Mouse (Mus musculus): ENCODE measurements around the gene Cacna1d. TPM values are rescaled to one million over a fixed set of nuclear protein-coding genes. Genes with fewer than 3 reads are reported as not detected.

The Cacna1d gene
- polyA plus RNA-seq, 1 experiment from 2014 or later, result 10.5 TPM

DNA sequence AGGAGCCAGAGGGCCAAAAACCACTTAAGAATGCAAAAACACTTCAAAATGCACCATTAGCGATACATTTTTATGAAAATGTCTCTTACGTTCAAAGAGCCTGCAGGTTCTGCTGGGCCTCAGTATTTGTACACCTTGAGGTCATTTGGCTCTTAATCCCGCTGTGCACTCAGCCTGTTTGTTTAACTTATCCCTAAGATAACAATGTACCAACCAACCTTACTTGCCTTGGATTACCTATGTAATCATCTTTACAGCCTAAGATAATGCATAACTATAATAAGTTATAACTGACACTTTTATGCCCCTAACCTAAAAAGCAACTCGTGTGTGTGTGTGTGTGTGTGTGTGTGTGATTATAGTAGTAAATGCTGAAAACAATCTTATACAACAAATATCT is 411.5 kb downstream of the Cacna1d start:
- Histone ChIP-seq H3K4me2 (no peak overlapping the region), H3K27ac (ENCODE audit: low read depth) (no peak overlapping the region), H3K27me3 (ENCODE audit: insufficient read depth, low read length) (no peaks in the 10 kb centered on the region), H3K36me3 (ENCODE audit: insufficient read depth) (0 out of 2 replicates have a peak, but pooled peaks cover 4% of the 10 kb centered on the region), H3K4me1 (ENCODE audit: insufficient read depth) (no peaks in the 10 kb centered on the region), H3K9me3 (ENCODE audit: low read depth, low read length) (no peaks in the 10 kb centered on the region), H3K9ac (no peak overlapping the region), H3K4me3 (ENCODE audit: low read depth, low read length) (no peak overlapping the region)
- TF ChIP-seq CTCF (IDR thresholded peaks at IDR 0.05; ENCODE audit: low read depth), result no peak
- 41% methylated on average over 4 of the region's 4 CpGs for WGBS
- DNase-seq (no peak), ATAC-seq (ENCODE audit: insufficient read depth) (no peak)

DNA sequence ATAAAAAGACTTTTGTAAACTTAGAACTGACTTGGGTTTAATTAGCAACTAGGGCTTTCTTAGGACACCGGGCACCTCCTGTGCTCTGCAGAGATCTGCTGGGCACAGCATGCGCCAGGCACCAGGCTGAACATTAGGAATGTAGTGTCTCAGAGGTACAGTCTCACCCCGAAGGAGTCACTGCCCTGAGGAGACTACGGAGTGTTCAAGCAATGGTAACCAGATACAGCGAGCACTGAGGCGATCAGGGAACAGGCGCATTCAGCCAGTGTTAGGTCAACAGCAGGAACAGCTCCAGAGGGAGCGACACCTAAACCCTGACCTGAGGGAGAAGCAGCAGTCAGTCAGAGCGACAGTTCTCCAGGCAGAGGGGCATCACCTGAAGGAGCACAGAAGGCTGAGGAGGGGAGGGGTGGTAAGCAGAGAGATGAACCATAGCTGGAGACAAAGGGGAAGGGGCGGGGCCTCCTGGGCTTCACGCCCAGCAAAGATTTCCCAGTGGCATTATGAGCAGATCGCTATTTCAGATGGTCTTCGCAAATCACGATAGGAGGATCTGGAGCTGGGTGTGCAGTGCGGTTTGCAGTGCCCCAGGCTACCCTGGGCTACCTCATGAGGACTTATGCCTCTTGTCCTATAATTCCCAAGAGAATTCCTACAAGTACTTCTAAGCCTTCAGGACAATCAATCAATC is 413.0 kb downstream of the Cacna1d start:
- ATAC-seq (ENCODE audit: insufficient read depth), result no peak
- Histone ChIP-seq H3K9ac (no peak overlapping the region), H3K4me3 (ENCODE audit: low read depth, low read length) (no peak overlapping the region), H3K4me2 (no peak overlapping the region), H3K27me3 (ENCODE audit: insufficient read depth, low read length) (no peaks in the 10 kb centered on the region), H3K27ac (ENCODE audit: low read depth) (no peak overlapping the region), H3K4me1 (ENCODE audit: insufficient read depth) (no peaks in the 10 kb centered on the region), H3K9me3 (ENCODE audit: low read depth, low read length) (no peaks in the 10 kb centered on the region), H3K36me3 (ENCODE audit: insufficient read depth) (0 out of 2 replicates have a peak, but pooled peaks cover 4% of the 10 kb centered on the region)
- no peak for DNase-seq
- WGBS, result 72% methylated on average over 15 of the region's 15 CpGs
- no peak for TF ChIP-seq CTCF (IDR thresholded peaks at IDR 0.05; ENCODE audit: low read depth)

DNA sequence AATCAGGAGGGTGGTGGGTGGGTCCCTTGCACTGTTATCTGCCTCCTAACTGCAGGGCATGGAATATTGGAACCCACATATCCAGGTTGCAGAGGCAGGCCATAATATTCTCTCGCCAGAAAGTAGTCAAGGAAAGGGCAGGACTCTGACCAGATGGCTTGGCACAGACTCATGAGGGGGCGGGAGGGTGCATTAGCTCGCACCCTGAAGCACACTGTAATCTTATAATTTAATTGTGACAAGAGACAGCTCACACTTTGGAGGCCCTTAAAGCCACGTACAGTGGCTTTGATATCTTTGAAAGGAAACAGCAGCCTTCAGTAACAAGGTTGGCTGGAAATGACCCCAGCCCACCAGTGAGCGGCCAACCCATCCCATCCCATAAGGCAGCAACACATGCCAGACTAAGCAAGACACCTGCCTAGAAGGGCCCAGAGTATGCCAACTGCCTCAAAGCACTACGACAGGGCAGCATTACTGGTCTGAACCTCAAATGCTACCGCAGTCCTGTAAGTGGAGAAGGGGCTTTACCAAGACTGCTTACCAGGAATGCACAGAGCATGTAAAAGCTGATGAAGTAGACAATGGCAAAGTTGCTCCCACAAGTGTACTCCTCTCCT is 415.9 kb downstream of the Cacna1d start:
- no peak for TF ChIP-seq CTCF (IDR thresholded peaks at IDR 0.05; ENCODE audit: low read depth)
- Histone ChIP-seq H3K4me2 (no peak overlapping the region), H3K27ac (ENCODE audit: low read depth) (no peak overlapping the region), H3K9ac (no peak overlapping the region), H3K9me3 (ENCODE audit: low read depth, low read length) (no peaks in the 10 kb centered on the region), H3K27me3 (ENCODE audit: insufficient read depth, low read length) (no peaks in the 10 kb centered on the region), H3K36me3 (ENCODE audit: insufficient read depth) (peaks cover 11% of the 10 kb centered on the region; the same call in 1 of the 2 replicates), H3K4me3 (ENCODE audit: low read depth, low read length) (no peak overlapping the region), H3K4me1 (ENCODE audit: insufficient read depth) (no peaks in the 10 kb centered on the region)
- WGBS, result 69% methylated on average over 7 of the region's 7 CpGs
- DNase-seq (no peak), ATAC-seq (ENCODE audit: insufficient read depth) (no peak)

DNA sequence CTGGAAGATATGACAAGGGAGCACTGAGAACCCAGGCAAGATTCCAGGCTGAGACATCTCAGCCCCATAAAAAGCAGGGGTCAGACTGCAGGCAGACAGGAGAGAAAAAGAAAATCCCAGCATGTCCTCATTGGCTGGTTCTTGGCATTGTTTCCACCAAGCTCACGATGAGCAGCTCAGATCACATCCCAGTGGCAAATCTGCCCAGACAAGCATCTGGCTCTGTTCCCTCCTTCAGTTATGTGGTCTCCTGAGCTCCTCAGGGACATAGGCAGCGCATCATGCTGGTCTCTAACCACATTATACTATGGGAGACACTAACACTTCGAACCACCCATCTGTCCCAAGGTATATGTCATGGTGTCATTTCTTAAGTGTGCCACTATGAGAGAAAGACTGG is 422.7 kb downstream of the Cacna1d start:
- Histone ChIP-seq H3K4me3 (ENCODE audit: low read depth, low read length) (no peak overlapping the region), H3K36me3 (ENCODE audit: insufficient read depth) (peaks cover 11% of the 10 kb centered on the region; the same call in 1 of the 2 replicates), H3K4me2 (no peak overlapping the region), H3K27me3 (ENCODE audit: insufficient read depth, low read length) (no peaks in the 10 kb centered on the region), H3K4me1 (ENCODE audit: insufficient read depth) (no peaks in the 10 kb centered on the region), H3K9me3 (ENCODE audit: low read depth, low read length) (no peaks in the 10 kb centered on the region), H3K9ac (no peak overlapping the region), H3K27ac (ENCODE audit: low read depth) (no peak overlapping the region)
- no peak for TF ChIP-seq CTCF (IDR thresholded peaks at IDR 0.05; ENCODE audit: low read depth)
- no peak for DNase-seq
- 76% methylated on average over 3 of the region's 3 CpGs for WGBS
- no peak for ATAC-seq (ENCODE audit: insufficient read depth)

DNA sequence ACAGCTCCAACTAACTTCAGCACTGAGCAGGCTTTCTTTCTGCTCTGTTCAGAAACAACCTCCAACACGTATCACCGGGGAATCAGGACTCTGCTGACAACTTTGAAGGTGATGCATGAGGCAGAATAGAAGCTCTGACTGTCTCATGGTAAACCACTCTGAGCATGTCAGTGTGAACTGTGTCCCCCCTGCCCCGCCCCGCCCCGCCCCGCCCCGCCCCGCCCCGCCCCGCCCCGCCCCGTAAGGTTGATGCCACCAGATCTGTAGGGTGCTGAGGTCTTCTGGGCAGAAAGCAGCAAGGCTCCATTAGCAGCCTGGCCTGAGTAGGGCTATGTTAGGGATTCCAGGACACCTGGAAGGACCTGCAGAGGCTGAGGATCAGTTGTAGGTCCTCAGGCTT is 424.5 kb downstream of the Cacna1d start:
- 87% methylated on average over 12 of the region's 12 CpGs for WGBS

DNA sequence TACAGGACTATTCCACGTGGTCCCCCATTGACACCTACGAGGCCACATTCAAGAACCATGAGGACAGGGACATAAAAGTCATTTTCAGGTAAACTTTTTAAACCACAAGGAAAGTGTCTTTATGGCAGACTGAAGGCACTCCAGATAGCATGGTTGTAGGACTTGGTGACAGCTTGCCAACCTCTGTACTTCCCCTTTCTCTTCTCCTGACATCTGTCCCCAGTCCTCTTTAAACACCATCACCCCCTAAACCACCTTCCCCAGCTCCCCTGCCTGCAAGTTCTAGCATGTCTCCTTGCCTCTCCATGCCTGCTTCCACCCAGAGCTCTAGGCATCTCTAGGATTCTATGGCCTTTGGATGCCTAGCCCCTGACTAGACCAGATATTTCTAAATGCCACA is 426.4 kb downstream of the Cacna1d start:
- ATAC-seq (ENCODE audit: insufficient read depth) (no peak), DNase-seq (no peak)
- no peaks in the 10 kb centered on the region for H3K4me1 ChIP-seq (ENCODE audit: insufficient read depth)
- 79% methylated on average over 2 of the region's 2 CpGs for WGBS
- no peak overlapping the region for H3K4me3 ChIP-seq (ENCODE audit: low read depth, low read length)
- H3K4me2 ChIP-seq, result no peak overlapping the region
- TF ChIP-seq CTCF (IDR thresholded peaks at IDR 0.05; ENCODE audit: low read depth), result no peak
- H3K9ac ChIP-seq, result no peak overlapping the region
- 0 out of 2 replicates have a peak, but pooled peaks cover 3% of the 10 kb centered on the region for H3K36me3 ChIP-seq (ENCODE audit: insufficient read depth)
- no peaks in the 10 kb centered on the region for H3K9me3 ChIP-seq (ENCODE audit: low read depth, low read length)
- H3K27ac ChIP-seq (ENCODE audit: low read depth), result no peak overlapping the region
- H3K27me3 ChIP-seq (ENCODE audit: insufficient read depth, low read length), result no peaks in the 10 kb centered on the region

More for the DNA sequence above, 424.5 kb downstream of the Cacna1d start:
- no peaks in the 10 kb centered on the region for H3K9me3 ChIP-seq (ENCODE audit: low read depth, low read length)
- H3K27ac ChIP-seq (ENCODE audit: low read depth), result no peak overlapping the region
- no peak for ATAC-seq (ENCODE audit: insufficient read depth)
- H3K27me3 ChIP-seq (ENCODE audit: insufficient read depth, low read length), result no peaks in the 10 kb centered on the region
- TF ChIP-seq CTCF (IDR thresholded peaks at IDR 0.05; ENCODE audit: low read depth), result no peak
- H3K4me3 ChIP-seq (ENCODE audit: low read depth, low read length), result no peak overlapping the region
- no peak overlapping the region for H3K4me2 ChIP-seq
- no peak for DNase-seq
- no peaks in the 10 kb centered on the region for H3K4me1 ChIP-seq (ENCODE audit: insufficient read depth)
- H3K36me3 ChIP-seq (ENCODE audit: insufficient read depth), result peaks cover 9% of the 10 kb centered on the region; the same call in 1 of the 2 replicates
- no peak overlapping the region for H3K9ac ChIP-seq

DNA sequence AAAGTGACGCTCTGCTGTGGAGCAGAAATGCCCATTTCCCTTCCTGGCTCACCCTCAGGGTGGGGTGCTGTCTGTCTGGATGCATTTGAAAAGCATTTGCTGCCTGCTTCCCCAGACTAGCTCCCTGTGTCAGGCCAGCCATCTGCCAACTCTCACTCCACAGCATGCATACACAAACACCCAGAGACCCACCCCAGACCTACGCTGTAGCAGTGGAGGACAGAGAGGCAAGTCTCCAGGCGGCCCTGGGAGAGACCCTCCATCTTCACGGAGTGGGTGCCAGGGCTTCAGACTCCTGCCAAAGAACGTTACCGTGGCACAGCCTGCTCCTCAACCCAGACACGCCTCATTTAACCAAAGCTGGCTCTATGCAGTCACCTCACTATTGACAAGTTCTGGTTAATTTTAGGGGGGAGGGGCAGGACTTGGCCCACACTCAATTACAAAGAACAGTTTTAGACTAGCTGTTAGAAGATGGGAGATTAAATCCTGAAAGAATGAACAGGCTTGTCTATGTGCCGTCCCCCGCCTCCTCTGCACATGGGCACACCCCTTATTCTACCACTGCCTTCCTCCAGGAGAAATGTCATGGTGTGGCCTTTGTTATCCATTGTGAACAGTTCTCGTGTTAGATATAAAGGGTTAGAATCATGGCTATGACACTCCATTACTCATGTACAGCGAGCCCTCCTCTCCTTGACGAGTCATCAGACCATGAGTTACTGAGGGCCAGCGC is 435.1 kb downstream of the Cacna1d start:
- Histone ChIP-seq H3K9ac (no peak overlapping the region), H3K4me3 (ENCODE audit: low read depth, low read length) (no peak overlapping the region), H3K27ac (ENCODE audit: low read depth) (peak overlapping the region; percentile 79), H3K27me3 (ENCODE audit: insufficient read depth, low read length) (no peaks in the 10 kb centered on the region), H3K9me3 (ENCODE audit: low read depth, low read length) (no peaks in the 10 kb centered on the region), H3K36me3 (ENCODE audit: insufficient read depth) (no peaks in the 10 kb centered on the region), H3K4me2 (peak overlapping the region; percentile 25; the same call in 1 of the 2 replicates), H3K4me1 (ENCODE audit: insufficient read depth) (peaks cover 9% of the 10 kb centered on the region)
- 34% methylated on average over 13 of the region's 13 CpGs for WGBS
- TF ChIP-seq CTCF (IDR thresholded peaks at IDR 0.05; ENCODE audit: low read depth), result no peak
- peak; percentile 96 for ATAC-seq (ENCODE audit: insufficient read depth)
- peak; percentile 87 for DNase-seq
